Comparison of ENCODE assay signal across 13 mouse cellular contexts in genomic region chr1:152280014-152280413, GRCm38 (mm10).
DNase-seq lines count a peak whose midpoint lies in the region; ATAC-seq and TF ChIP-seq lines count a peak whose summit lies in the region.
"Had no signal": no experiment of that assay in that cellular context is flagged by ENCODE, and none has a peak within 500 bp of the region (broad histone marks: within the 10 kb centered on the region; RNA-seq: fewer than 3 reads in every experiment).

No protein-coding gene starts in this region.

- WGBS in heart, embryonic 12.5 days, result 30% methylated on average over 1 of the region's 1 CpGs
- 26% methylated on average over 1 of the region's 1 CpGs for WGBS in liver, postnatal 0 days (ENCODE audit: insufficient replicate concordance)
- WGBS in liver, embryonic 11.5 days, result 11% methylated on average over 1 of the region's 1 CpGs
- WGBS in cerebellum, adult 2 months, result 45% methylated on average over 1 of the region's 1 CpGs

- H3K4me2 ChIP-seq in heart, embryonic 12.5 days, result no peak overlapping the region
- H3K4me2 ChIP-seq in liver, postnatal 0 days (ENCODE audit: low read depth, low read length), result no peak overlapping the region
- no peak overlapping the region for H3K4me2 ChIP-seq in liver, embryonic 11.5 days
- H3K4me2 ChIP-seq: embryonic facial prominence, embryonic 15.5 days; midbrain, embryonic 15.5 days had no signal

- no peak for ATAC-seq in heart, embryonic 12.5 days (ENCODE audit: insufficient number of reproducible peaks, low FRiP score)
- no peak for ATAC-seq in liver, postnatal 0 days
- ATAC-seq in liver, embryonic 11.5 days (replicated peaks; ENCODE audit: low FRiP score), result no peak
- ATAC-seq in megakaryocyte, adult 5-6 weeks (ENCODE audit: poor library complexity, severe bottlenecking), result 0 out of 2 replicates have a peak, but pooled peaks have one; percentile 45
- ATAC-seq: inflammation-experienced regulatory T-cells, adult 6 months; midbrain, embryonic 15.5 days had no signal

- TF ChIP-seq CTCF in liver, postnatal 0 days (IDR thresholded peaks at IDR 0.05; ENCODE audit: low read depth), result peak; percentile 65
- TF ChIP-seq CTCF in cerebellum, adult 2 months (IDR thresholded peaks at IDR 0.05; ENCODE audit: borderline replicate concordance, insufficient read depth, low read depth, low read length), result no peak

- H3K36me3 ChIP-seq in heart, embryonic 12.5 days, result no peaks in the 10 kb centered on the region
- H3K36me3 ChIP-seq in liver, postnatal 0 days (replicated peaks; ENCODE audit: insufficient read depth, low read length), result no peaks in the 10 kb centered on the region
- H3K36me3 ChIP-seq in liver, embryonic 11.5 days (ENCODE audit: control insufficient read depth, insufficient read depth, low read length), result no peaks in the 10 kb centered on the region
- H3K36me3 ChIP-seq in ES-E14 (ENCODE audit: control insufficient read depth, insufficient read depth, low read length, poor library complexity, severe bottlenecking), result peaks cover 1% of the 10 kb centered on the region; the same call in 1 of the 2 replicates
- H3K36me3 ChIP-seq: embryonic facial prominence, embryonic 15.5 days; midbrain, embryonic 15.5 days had no signal

- peaks cover 4% of the 10 kb centered on the region; the same call in 1 of the 2 replicates for H3K9me3 ChIP-seq in heart, embryonic 12.5 days (replicated peaks)
- H3K9me3 ChIP-seq in liver, postnatal 0 days (ENCODE audit: low read length), result no peaks in the 10 kb centered on the region
- H3K9me3 ChIP-seq in liver, embryonic 11.5 days (ENCODE audit: control insufficient read depth, low read length), result no peaks in the 10 kb centered on the region
- no peaks in the 10 kb centered on the region for H3K9me3 ChIP-seq in ES-E14 (ENCODE audit: control insufficient read depth, insufficient read depth, low read depth, low read length)
- H3K9me3 ChIP-seq: midbrain, embryonic 15.5 days had no signal

- 0 out of 2 replicates have a peak, but pooled peaks cover 2% of the 10 kb centered on the region for H3K4me1 ChIP-seq in heart, embryonic 12.5 days (replicated peaks)
- H3K4me1 ChIP-seq in liver, postnatal 0 days (ENCODE audit: insufficient read depth), result no peaks in the 10 kb centered on the region
- H3K4me1 ChIP-seq in liver, embryonic 11.5 days (replicated peaks; ENCODE audit: control insufficient read depth, insufficient read depth, low read length), result 0 out of 2 replicates have a peak, but pooled peaks cover 3% of the 10 kb centered on the region
- no peaks in the 10 kb centered on the region for H3K4me1 ChIP-seq in ES-E14 (ENCODE audit: control insufficient read depth in 2 of 2, insufficient read depth in 2 of 2, low read length in 2 of 2, poor library complexity in 1 of 2)
- no peaks in the 10 kb centered on the region for H3K4me1 ChIP-seq in cerebellum, adult 2 months (ENCODE audit: control insufficient read depth, insufficient read depth, low read length)
- H3K4me1 ChIP-seq: embryonic facial prominence, embryonic 15.5 days; midbrain, embryonic 15.5 days had no signal

- no peak for TF ChIP-seq POLR2A in cerebellum, adult 2 months (IDR thresholded peaks at IDR 0.05; ENCODE audit: borderline replicate concordance, insufficient read depth, low read length)

- H3K9ac ChIP-seq in heart, embryonic 12.5 days, result no peak overlapping the region
- no peak overlapping the region for H3K9ac ChIP-seq in liver, postnatal 0 days (replicated peaks)
- no peak overlapping the region for H3K9ac ChIP-seq in liver, embryonic 11.5 days (ENCODE audit: low read depth, low read length)
- H3K9ac ChIP-seq in ES-E14 (ENCODE audit: insufficient read depth, low read depth, low read length, poor library complexity, severe bottlenecking), result no peak overlapping the region
- H3K9ac ChIP-seq: embryonic facial prominence, embryonic 15.5 days; midbrain, embryonic 15.5 days had no signal

- no peak overlapping the region for H3K4me3 ChIP-seq in heart, embryonic 12.5 days
- H3K4me3 ChIP-seq in liver, postnatal 0 days (ENCODE audit: low read depth, low read length), result no peak overlapping the region
- H3K4me3 ChIP-seq in liver, embryonic 11.5 days (ENCODE audit: low read depth, low read length), result no peak overlapping the region
- H3K4me3 ChIP-seq in ES-E14 (ENCODE audit: insufficient read depth in 1 of 2, low read depth in 1 of 2, low read length in 2 of 2, poor library complexity in 1 of 2, severe bottlenecking in 1 of 2), result no peak overlapping the region
- no peak overlapping the region for H3K4me3 ChIP-seq in cerebellum, adult 2 months (replicated peaks; ENCODE audit: insufficient read depth, low read depth, low read length)
- H3K4me3 ChIP-seq: embryonic facial prominence, embryonic 15.5 days; midbrain, embryonic 15.5 days had no signal

- no peaks in the 10 kb centered on the region for H3K27me3 ChIP-seq in heart, embryonic 12.5 days (replicated peaks)
- H3K27me3 ChIP-seq in liver, postnatal 0 days (ENCODE audit: insufficient read depth, low read length), result no peaks in the 10 kb centered on the region
- H3K27me3 ChIP-seq in liver, embryonic 11.5 days (replicated peaks; ENCODE audit: control insufficient read depth, insufficient read depth, low read length), result no peaks in the 10 kb centered on the region
- H3K27me3 ChIP-seq in cerebellum, adult 2 months (ENCODE audit: control insufficient read depth, insufficient read depth, low read length), result no peaks in the 10 kb centered on the region
- H3K27me3 ChIP-seq: embryonic facial prominence, embryonic 15.5 days; midbrain, embryonic 15.5 days had no signal

- TF ChIP-seq EP300 in liver, postnatal 0 days (IDR thresholded peaks at IDR 0.05; ENCODE audit: low read depth), result no peak

- H3K27ac ChIP-seq in heart, embryonic 12.5 days (ENCODE audit: poor library complexity, severe bottlenecking), result no peak overlapping the region
- no peak overlapping the region for H3K27ac ChIP-seq in liver, postnatal 0 days (ENCODE audit: low read depth)
- no peak overlapping the region for H3K27ac ChIP-seq in liver, embryonic 11.5 days (ENCODE audit: low read depth, low read length)
- no peak overlapping the region for H3K27ac ChIP-seq in ES-E14 (ENCODE audit: insufficient read depth, low read depth, low read length, poor library complexity, severe bottlenecking)
- H3K27ac ChIP-seq in cerebellum, adult 2 months (ENCODE audit: insufficient read depth, low read length), result no peak overlapping the region
- H3K27ac ChIP-seq: embryonic facial prominence, embryonic 15.5 days; midbrain, embryonic 15.5 days had no signal

- in situ Hi-C loops in ES-E14 (cut with MboI; ENCODE audit: low sequenced_read_pairs in 2 of 2, unreplicated experiment in 2 of 2), result no loop called here

- peak; percentile 42 for DNase-seq in heart, adult 11 months
- peak; percentile 33 for DNase-seq in liver, postnatal 0 days
- no peak for DNase-seq in liver, embryonic 11.5 days (ENCODE audit: low spot score)
- peak; percentile 49 for DNase-seq in ES-E14 (ENCODE audit: low read depth, low spot score)
- no peak for DNase-seq in right cerebral cortex, postnatal 4 days
- DNase-seq in cerebellum, adult 2 months, result no peak
- DNase-seq: cerebellum, adult 18-20 months; gastrocnemius, postnatal 36 days had no signal

TF ChIP-seq in ES-E14, 5 proteins besides CTCF, POLR2A, EP300 and RAD21:
- TF ChIP-seq ZNF384 (IDR thresholded peaks at IDR 0.05; ENCODE audit: low read depth, low read length) (no peak), ZC3H11A (IDR thresholded peaks at IDR 0.05; ENCODE audit: borderline replicate concordance, low read depth, low read length) (peak; percentile 68), HCFC1 (IDR thresholded peaks at IDR 0.05; ENCODE audit: borderline replicate concordance, insufficient read depth, low read length) (no peak), CHD2 (IDR thresholded peaks at IDR 0.05; ENCODE audit: low read depth, low read length) (no peak), MAFK (IDR thresholded peaks at IDR 0.05; ENCODE audit: insufficient read depth, low read depth, low read length) (no peak)
TF ChIP-seq in ES-E14: peak in this region for 1.

Comparison
In these comparisons a context has a peak if more than half of its experiments do, and no peak if none do; other contexts are left out.
1. DNase-seq: peak in heart, adult 11 months (single experiment), liver, postnatal 0 days (single experiment) and ES-E14 (single experiment); none in liver, embryonic 11.5 days (single experiment), right cerebral cortex, postnatal 4 days (single experiment) and cerebellum, adult 2 months (0 of 2).